Mouse (Mus musculus) bone marrow macrophage, adult 2 months (primary cell): ENCODE results near the gene Polr1a.

Source experiments
- CTCF ChIP-seq: IDR thresholded peaks from 2 replicates; pipeline ENCODE4 v1.5.1; 2012; ENCODE audit warnings: low read depth, mild to moderate bottlenecking, low read length, moderate library complexity
- POLR2A ChIP-seq: IDR thresholded peaks from 2 replicates; pipeline ENCODE4 v1.6.1; 2012; ENCODE audit warnings: mild to moderate bottlenecking, low read depth, low read length, borderline replicate concordance

- TF ChIP-seq POLR2A: no peak
- TF ChIP-seq CTCF: peak; percentile 27; the same call in 1 of the 2 replicates
Observed at GRCm38 (mm10) chr6:71946121-71946520, 37.3 kb downstream of the Polr1a start.
